Mouse (Mus musculus) olfactory bulb, adult 2 months (tissue): Measurements from ENCODE around the gene Ppp2r5d.

Source experiments
- CTCF ChIP-seq: fragments of 200-500 bp; IDR thresholded peaks from 2 replicates; pipeline ENCODE4 v1.5.1; 2012; ENCODE audit warnings: low read depth, mild to moderate bottlenecking, low read length, moderate library complexity; ENCODE audit not compliant: insufficient read depth
- POLR2A ChIP-seq: fragments of 200-500 bp; IDR thresholded peaks from 2 replicates; pipeline ENCODE4 v1.6.1; 2012; ENCODE audit warnings: mild to moderate bottlenecking, low read depth, low read length, moderate library complexity; ENCODE audit not compliant: insufficient read depth

DNA sequence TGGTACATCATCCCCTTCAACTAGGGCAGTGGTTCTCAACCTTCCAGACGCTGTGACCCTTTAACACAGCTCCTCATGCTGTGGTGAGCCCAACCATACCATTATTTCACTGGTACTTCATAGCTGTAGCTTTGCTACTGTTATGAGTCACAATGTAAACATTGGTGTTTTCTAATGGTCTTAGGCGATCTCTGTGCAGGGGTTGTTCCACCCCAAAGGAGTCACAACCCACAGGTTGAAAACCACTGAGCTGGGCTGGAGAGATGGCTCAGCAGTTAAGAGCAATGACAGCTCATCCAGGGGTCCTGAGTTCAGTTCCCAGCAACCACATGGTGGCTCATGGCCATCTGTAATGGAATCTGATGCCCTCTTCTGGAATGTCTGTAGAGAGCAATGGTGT, 13.5 kb downstream of the Ppp2r5d start:
- TF ChIP-seq CTCF (no peak), POLR2A (no peak)
